Mouse (Mus musculus): Measurements from ENCODE around the gene Psg27.
"Not testable (repeated sequence)": the region's sequence is repeated elsewhere in the genome, so short reads cannot be mapped to it uniquely, and the experiment has no call there.

GRCm38 (mm10) chr7:18512848-18513247 is 54.3 kb downstream of the Psg27 start:
- TF ChIP-seq CTCF (IDR thresholded peaks at IDR 0.05; ENCODE audit: low read depth, low read length); EP300 (IDR thresholded peaks at IDR 0.05; ENCODE audit: insufficient read depth, low read depth, low read length); POLR2A (IDR thresholded peaks at IDR 0.05; ENCODE audit: insufficient read depth, low read length): not testable (repeated sequence)

All from ES-Bruce4 (cell line).